Mouse (Mus musculus) neural tube, embryonic 10.5 days (tissue): ENCODE results near the gene Glycam1.
"Not testable (repeated sequence)": the region's sequence is repeated elsewhere in the genome, so short reads cannot be mapped to it uniquely, and the experiment has no call there.

ENCODE experiments used
- DNase-seq: peaks from one replicate; pipeline ENCODE4 v3.0.0-alpha.2; 2017; ENCODE audit warnings: low spot score; ENCODE audit errors: extremely low spot score

Gene Glycam1

DNA sequence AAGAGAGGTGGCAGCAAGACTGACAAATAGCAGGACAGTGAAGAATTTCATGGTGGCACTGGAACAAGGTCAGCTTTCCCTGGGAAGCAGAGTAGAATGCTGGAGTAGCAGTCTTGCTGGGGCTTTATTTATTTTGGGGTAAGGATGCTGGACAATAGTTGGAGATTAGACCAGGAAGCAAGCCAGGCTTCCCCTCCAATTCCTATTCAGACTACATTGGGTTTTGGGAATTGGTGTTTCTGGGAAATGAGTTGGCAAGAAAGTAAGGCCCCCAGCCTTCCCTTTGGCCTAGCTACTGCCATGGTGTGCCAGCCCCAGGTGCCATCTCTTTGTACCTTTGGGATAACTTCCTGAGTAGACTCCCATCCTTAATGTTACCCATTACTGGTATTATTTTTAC is at the start of gene Glycam1:
TSS of gene Glycam1 (minus strand) at position 101 of the 400 bp plus-strand sequence.
- no peak for DNase-seq

DNA sequence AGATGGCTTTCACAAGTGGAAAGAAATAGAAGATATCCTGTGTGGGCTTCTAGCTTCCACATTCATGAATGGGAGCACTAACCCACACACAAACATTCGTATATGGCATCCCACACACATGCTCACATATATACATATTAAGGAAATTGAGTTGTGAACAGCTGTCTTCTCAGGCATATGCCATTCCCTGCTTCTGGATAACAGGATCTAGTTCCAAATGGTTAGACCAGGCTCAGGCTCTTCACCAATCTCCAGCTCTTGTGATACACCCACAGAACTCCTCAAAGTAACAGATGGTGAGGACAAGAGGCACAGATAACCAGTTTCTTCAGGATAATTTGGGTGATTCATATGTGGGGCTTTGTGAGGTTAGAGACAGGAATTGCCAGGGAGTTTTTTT is 39.6 kb upstream of the Glycam1 start:
- no peak for DNase-seq

DNA sequence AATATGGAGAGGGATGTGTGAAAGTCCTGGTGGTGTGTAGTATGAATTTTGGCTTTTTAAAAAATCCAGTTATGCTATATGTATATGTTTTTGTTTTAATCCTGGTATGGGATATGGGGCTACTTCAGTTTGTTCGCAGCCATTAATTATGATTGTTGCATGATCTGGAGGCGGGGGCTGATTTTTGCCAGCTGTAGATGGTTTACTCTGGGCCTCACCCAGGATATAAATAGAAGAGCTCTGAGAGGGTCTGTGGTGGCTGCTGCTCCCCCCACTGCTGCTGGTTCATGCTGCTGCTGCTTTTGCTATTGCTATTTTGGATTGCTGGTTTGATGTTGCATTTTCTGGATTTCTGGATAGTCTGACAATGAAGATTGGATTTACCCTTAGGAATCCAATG is 25.9 kb upstream of the Glycam1 start:
- DNase-seq, result no peak

DNA sequence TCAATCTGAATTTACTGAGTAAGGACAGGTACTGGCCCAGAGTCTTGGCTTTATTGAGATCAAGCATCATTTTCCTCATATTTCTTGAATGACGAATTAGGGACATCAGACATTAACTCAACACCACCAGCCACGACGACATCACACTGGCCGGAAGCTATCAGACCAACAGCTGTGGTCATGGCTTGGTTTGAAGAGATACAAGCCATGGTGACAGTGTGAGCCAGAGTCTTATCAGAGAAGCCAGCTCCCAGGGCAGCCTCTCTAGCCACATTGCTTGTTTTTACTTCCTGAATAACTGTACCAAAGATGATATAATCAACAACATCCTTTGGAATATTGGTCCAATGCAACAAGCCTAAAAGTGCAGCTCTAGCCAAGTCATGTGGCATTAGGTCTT is 22.9 kb upstream of the Glycam1 start:
- not testable (repeated sequence) for DNase-seq

DNA sequence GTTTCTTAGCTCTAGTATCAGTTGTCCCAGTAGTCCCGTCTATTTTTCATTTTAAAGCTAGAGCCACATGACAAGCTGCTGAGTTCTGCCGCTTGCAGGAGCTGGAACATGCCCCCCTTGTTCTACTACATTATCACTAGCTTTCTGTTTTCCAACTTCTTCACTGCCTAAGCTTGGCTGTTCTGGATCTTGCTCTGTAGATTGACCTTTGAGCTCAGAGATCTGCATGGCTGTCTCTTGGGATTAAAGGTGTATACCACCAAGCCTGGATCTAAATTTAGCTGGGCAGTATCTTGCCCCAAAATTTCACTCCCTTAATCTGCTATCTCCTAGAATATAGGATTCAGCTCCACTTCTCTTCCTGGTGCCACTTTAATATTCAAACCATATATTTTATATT is 21.0 kb upstream of the Glycam1 start:
- DNase-seq, result no peak

DNA sequence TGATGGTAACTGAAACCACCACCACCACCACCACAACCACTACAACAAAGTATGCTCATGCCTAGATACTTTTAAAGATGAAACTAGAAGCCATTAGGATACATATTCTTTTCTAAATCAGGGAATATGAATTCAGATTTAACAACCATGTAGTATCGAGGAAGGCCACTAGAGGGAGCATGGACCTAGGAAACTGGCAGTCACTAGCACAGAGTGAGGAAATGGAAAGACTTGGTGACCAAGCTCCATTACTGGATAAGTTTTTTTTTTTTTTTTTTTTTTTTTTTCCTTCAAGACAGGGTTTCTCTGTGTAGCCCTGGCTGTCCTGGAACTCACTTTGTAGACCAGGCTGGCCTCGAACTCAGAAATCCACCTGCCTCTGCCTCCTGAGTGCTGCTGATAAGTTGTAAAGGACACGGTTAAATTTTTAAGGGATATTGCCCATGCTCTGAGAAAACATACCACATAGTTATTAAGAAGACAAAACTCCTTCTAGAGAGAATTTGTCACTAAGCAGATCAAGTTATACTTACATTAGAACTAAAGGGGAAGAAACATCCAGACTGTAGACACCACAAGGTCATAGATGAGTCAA is 12.7 kb downstream of the Glycam1 start:
- no peak for DNase-seq

DNA sequence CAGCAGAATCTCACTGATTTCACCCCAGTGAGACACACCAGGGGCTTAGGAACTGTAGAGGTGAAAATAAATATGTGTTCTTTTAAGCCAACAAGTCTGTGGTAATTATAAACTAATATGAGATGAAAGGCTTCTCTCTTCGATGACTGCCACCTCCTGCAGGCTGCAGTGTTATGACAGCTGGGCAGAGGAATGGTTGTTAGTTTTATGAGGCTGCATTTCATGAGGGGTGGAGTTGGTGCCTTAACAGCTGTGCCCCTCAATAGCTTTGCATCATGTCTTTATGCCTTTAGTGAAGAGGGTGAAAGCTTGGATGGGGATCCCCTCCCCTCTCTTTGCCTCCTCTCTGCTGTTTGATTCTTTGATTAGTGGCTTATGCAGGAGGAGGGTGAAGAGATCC is 13.8 kb downstream of the Glycam1 start:
- no peak for DNase-seq

DNA sequence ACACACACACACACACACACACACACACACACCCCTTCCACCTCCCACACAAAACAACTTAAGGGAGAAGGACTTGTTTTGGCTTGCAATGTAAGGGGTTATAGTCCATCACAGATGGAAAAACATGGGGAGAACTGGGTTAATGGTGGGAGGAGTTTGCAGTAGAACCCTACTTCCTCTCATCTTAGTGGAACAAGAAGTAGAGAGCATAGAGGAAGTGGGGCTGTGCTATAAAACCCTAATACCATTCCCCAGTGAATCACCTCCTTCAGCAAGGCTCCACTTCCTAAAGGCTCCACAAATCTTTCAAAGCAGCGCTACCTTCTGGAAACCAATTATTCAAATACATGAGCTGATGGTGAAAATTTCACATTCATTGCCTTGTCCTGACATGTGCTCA is 15.4 kb downstream of the Glycam1 start:
- no peak for DNase-seq

DNA sequence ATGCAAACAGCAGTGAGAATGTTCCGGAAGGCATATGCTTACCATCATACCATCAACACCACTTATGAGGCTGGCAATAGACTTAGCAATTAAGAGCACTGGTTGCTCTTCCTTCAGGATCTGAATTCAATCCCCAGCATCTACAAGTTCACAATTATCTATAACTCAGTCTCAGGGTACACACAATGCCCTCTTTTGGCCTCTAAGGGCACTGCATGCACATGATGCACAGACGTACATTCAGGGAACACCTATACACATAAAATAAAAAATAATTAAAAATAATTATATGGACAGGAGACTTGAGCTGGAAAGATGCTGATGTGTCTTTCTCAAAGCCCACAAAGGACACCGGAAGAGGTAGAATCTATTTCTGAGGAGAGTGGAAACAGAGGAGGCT is 16.9 kb downstream of the Glycam1 start:
- peak; percentile 8 for DNase-seq

DNA sequence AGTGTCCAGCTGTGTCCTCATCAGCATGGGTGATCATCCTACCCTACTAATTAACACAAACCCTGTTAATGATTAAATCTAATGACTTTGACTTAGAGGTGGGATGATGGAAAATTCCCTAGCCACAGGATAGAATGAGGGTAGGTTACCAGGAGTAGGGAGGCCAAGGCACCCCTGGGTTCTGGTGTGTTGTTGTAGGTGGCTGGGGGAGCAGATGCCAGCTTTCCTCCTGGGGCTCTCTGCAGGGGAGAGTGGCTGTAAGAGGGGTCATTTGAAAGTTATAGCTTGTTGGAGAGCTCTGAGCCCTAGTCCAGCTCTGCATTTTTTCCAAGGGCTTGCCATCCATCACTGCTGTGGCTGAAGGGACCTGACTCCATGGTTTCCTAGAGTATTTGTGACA is 22.4 kb downstream of the Glycam1 start:
- no peak for DNase-seq

DNA sequence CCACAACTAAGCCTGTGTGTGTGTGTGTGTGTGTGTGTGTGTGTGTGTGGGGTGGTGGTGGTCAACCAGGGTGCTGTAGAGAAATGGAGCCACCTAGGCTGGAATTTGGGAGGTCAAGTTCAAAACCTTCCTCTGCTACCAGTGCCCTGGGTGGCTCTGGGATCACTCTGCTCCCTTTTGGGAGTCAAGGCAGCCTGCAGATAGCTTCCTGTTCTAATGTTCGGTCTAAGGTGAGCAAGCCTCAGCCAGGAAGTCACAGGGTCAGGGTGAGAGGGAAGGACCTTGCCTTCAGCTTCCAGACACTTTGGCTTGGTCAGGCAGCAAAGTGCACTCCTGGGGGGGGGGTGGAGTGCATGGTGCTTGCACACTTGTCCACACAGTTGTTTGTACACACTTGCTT is 24.2 kb downstream of the Glycam1 start:
- DNase-seq, result peak; percentile 9

DNA sequence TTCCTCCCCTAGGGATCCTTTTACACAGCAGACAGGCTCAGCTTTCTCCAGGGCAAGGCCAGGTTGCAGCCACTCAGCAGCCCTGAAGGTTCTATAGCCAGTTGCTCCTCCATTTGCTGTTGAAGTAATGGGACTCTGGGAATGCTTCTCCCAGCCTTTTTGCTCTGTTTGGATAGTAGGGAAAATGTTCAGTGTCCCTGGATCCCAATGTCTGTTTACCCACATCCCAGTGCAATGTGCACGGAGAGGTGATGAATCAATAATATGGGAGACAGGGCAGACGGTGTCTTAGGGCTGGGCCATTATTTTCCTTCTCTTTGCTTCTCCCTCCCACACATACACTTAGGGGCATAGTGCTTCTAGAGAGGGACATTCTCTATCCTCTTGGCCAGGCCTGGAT is 25.6 kb downstream of the Glycam1 start:
- DNase-seq, result peak; percentile 19

DNA sequence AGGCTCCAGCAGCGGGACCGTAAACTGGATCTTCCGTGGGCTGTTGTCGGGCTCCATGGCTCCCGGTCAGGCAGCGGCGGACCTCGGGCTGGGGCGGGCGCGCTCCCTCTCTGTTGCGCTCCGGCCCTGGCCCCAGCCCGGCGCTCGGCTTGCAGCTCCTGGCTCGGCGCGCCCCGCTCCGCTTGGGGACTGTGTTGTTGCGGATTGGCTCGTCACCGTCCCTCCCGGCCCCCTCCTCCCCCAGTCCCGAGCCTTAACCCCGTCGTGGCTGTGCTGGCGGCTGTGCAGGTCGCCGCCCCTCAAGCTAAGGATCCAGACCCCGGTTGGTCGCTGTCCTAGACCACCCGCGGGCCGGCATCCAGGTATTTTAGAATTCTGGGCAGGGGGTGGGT is 27.1 kb downstream of the Glycam1 start, which contains the start of gene Ppp1r1a:
TSS of gene Ppp1r1a (minus strand) at position 182 of the 392 bp plus-strand sequence.
- peak; percentile 78 for DNase-seq

DNA sequence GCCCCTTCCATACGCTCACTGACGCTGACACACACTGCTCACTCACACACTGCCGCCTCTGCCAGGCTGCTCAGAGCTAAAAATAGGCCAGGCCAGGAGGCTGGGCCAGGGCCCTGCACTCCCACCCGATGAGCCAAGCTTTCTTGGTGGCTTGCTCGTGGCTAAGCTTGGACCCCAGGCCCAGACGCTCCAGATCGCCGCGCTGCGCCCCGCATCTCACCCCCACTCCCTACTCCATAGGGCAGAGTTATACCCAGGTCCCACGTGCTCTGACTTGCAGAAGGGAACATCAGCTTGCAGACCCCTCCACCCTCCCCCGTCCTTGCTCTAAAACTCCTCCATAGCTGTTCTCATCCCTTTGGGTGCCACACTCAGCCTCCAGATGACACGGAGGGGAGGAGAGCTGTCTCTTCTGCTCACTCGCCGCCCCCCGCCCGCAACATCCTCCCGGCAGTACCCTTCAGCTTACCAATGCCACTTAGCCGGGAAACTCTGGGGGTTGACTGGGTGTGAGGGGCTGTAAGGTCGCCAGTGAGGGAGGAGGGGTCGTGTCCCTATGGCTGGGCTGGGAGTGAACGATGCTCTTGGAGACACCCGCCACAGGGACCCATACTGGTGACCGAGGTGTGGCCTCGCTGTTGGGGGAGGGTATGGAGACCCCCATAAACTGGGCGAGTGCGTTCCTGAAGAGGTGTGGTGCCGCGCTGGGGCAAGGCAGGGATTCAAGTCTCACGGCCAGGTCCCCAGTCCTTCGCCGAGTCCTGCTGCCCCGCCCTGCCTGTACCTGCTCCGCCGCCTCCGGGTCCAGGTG is 27.7 kb downstream of the Glycam1 start:
- DNase-seq, result peak; percentile 50

DNA sequence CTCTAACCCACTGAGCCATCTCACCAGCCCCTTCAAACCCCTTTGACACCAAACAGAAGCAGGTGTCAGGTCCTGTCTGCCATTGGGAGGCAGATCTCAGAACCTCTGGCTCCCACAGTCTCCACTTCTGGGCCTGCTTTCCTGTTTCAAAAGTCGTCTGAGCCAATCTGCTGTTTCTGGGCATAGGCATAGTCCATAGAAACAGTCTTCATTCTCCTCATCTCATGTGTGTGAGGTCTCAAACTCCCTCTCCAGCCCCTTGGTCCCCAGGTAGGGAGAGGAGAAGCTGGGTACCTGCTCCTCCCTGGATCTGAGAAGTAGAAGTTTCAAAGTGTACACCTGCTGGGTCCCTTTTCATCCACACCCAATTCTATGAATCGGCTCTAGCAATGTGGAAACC is 28.4 kb downstream of the Glycam1 start:
- DNase-seq, result no peak

DNA sequence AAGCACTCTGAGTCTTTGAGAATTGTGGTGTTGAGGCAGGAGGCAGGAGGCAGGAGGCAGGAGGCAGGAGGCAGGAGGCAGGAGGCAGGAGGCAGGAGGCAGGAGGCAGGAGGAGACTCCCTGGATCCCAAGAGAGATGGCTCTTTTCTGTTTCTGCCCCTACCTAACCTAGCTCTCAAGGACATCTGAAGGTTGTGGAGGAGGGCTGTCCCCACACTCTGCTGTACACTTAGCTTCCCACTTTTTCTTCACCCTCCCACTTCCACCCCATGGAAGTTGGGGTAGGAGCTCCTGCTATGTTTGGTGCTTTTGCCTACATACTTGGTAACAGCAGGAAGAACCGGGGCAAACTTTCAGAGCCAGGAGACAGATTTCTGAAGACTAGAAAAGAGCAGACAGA is 29.1 kb downstream of the Glycam1 start:
- DNase-seq, result no peak

DNA sequence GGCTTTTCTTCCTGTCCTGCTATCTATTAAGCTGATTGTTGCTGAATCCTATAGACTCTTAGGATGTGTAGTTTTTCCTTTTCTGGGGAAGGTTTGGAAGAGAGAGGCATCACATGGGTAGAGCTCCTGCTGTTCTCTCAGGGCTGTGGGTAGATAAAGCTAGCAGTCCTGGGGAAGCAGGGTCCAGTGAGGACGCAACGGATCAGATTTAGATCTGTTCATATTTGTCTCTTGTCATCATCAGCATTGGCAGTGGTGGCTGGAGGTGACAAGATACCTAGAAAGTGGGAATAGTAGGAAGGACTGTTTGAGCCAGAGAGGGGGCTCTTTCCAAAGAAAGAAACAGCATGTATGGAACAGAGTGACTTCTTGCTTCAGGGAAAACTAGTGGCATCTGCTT is 29.9 kb downstream of the Glycam1 start:
- no peak for DNase-seq

DNA sequence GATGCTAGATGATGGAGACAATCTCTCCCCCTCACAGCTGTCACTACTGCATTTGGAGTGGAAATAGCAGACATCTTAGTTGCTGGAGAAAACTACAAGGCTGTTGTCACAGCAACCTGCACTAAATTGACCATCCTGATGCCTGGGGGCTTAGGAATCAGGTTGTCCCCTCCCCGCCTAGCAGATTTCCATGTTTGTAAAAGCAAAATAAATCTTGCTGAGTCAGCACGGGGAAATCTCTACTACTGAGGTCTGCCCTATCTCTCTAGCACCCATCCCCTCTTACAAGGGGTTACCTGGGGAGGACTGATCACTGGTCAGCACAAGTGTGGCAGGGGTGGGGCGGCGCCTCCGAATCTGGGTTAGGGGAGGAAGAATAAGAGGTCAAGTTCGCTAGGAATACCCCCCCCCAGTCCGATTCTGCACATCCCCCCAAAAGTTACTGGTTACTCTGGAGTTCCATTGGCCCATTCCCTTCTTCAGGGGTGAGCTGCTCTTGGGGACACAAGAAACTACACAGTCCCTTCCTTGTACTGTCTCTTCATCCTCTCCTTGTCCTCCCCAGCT is 30.7 kb downstream of the Glycam1 start:
- no peak for DNase-seq

DNA sequence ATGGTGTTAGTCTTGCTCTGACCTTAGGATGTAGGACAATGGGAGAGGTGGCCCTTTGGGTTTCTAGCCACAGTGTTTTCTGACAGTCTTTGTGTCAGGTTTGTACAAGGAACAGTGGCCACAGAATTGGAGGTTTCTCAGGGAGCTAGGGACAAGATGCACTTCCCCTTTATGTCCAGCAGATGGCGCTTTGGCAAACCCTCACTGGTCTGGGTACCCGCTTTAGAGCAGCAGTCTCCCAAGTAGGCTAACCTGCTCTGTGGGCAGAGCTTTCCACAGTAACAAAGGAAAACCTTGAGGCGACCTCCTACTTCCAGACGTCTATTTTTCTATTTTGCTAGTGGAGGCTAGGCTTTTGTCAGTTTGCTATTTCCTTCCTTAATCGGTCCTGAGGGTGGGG is 34.5 kb downstream of the Glycam1 start:
- peak; percentile 62 for DNase-seq

DNA sequence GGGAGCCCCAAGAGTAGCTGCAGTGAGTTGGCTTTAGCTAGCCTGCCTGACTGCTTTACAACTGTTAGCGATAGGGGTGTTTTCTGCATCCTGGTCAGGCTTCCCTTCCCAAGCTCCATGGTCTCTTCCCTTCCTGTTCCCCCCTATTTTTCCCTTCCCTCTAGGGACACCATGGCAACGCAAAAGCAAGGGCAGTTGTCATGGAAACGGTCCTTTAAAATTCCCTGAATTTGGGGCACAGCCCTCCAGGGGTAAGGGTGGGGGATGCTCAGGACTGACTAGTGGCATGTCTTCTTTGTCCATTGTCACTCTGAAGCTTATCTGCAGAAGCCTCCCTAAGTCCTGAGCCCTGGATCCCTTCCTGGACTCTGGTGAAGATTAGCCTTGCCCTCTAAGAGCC is 41.7 kb downstream of the Glycam1 start:
- no peak for DNase-seq

DNA sequence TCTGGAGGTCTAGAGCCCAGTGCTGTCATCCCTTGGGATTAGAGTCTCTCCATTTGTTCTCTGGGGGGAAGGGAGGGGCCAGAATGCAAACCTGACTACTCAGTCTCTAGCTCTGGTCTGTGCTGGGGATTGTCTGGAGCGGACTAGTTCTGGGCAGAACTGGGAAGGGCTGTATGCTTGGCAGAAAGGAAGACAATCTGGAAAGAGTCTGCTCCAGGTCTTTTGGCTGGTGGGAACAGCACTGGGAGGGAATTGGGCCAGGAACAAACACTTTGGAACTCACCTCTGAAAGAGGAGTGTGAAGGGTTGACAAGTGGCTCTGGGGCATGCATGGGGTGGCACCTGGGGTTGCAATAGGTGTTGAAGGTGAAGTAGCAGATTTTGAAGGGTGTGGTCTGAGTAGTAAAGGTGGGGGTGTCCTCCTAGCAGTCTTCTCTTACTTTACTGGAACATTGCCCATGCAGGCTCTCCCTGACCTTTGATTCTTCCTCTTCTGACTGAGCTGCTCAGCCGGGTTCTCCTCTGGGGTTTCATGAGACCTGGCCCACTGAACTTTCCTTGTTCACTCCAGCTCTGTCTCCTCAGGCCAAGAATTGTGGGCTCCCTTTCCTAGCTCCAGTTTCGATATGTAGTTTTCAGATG is 42.3 kb downstream of the Glycam1 start:
- DNase-seq, result no peak
